Mouse (Mus musculus): ENCODE data around the gene Acot9. TPM values are rescaled to one million over a fixed set of nuclear protein-coding genes. Genes with fewer than 3 reads are reported as not detected.

The Acot9 gene
- total and polyA plus RNA-seq, 3 experiments, result 52.6 to 56.3 TPM; not detected in 1

DNA sequence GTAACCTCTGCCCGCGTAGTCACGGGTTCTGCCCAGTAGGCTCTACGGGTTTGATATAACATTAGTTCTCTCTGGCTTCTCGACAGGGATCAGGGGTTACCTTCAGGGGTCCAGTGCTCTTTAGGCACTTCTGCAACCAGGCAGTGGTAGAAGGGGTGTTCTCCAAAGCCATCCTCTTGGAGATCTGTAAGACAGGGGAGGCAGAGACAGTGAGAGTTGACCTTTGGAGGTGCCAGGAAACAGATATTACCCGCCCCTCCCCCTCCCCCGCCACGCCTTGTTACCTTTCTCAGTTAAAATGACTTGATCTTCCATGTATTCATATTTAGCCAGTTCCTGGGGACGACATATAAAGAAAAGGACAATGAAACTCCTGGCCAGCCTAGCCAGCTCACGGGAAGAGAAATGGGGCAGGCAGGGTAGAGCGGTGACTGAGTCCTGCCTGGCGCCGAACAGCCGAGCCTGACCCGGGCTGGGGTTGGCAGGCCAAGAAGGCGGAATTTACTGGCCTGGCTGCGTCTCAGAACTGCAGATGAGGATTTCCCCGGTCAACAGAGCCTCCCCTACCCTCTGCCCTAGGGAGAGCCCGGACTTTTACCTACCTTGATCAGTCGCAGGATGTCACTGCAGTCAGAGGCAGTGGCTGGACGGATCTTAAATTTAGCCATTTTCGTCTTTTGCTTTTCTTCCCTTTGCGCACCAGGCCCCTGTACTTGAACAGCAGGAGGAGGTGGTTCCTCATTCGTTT is 46.6 kb upstream of the Acot9 start:
- peak; percentile 67 for DNase-seq (ENCODE audit: low read depth, low spot score)
- TF ChIP-seq TCF12 (IDR thresholded peaks at IDR 0.05; ENCODE audit: low read depth, low read length), result 0 out of 2 replicates have a peak, but pooled peaks have one; percentile 6
- TF ChIP-seq KAT2A (conservative IDR thresholded peaks at IDR 0.05; ENCODE audit: low read depth, low read length), result no peak
- no peak for TF ChIP-seq ELF1 (IDR thresholded peaks at IDR 0.05; ENCODE audit: low read depth, low read length)
- 0 out of 2 replicates have a peak, but pooled peaks have one; percentile 38 for TF ChIP-seq TBP (IDR thresholded peaks at IDR 0.05; ENCODE audit: low read depth, low read length)
- 0 out of 2 replicates have a peak, but pooled peaks have one; percentile 30 for TF ChIP-seq MXI1 (IDR thresholded peaks at IDR 0.05; ENCODE audit: low read depth, low read length)
- TF ChIP-seq ETS1 (IDR thresholded peaks at IDR 0.05; ENCODE audit: low read depth, low read length), result 0 out of 2 replicates have a peak, but pooled peaks have one; percentile 2
- TF ChIP-seq BHLHE40 (IDR thresholded peaks at IDR 0.05; ENCODE audit: borderline replicate concordance, low read depth, low read length), result 0 out of 2 replicates have a peak, but pooled peaks have one; percentile 6
- Histone ChIP-seq H3K79me2 (ENCODE audit: control insufficient read depth, insufficient read depth, low read length, poor library complexity) (peaks cover 2% of the 10 kb centered on the region), H3K27ac (ENCODE audit: control insufficient read depth, low read depth, low read length) (peak overlapping the region; percentile 67), H3K36me3 (ENCODE audit: control insufficient read depth in 1 of 2, insufficient read depth in 2 of 2, low read length in 2 of 2) (peaks cover 2 to 7% of the 10 kb centered on the region in 2 experiments; a peak in 3 of 4 replicates), H3K9me3 (replicated peaks; ENCODE audit: insufficient read depth, low read length) (no peaks in the 10 kb centered on the region), H3K4me3 (ENCODE audit: control insufficient read depth in 1 of 2, insufficient read depth in 1 of 2, low read depth in 2 of 2, low read length in 2 of 2) (peak overlapping the region; percentile 67 to 98), H3K4me1 (ENCODE audit: control insufficient read depth in 1 of 2, insufficient read depth in 2 of 2, low read length in 2 of 2) (peaks cover 0 to 2% of the 10 kb centered on the region in 2 experiments; a peak in 1 of 4 replicates), H3K27me3 (ENCODE audit: control insufficient read depth in 1 of 2, insufficient read depth in 2 of 2, low read length in 2 of 2) (no peaks in the 10 kb centered on the region), H3K9ac (ENCODE audit: control insufficient read depth, low read depth, low read length, poor library complexity, severe bottlenecking) (peak overlapping the region; percentile 76)

DNA sequence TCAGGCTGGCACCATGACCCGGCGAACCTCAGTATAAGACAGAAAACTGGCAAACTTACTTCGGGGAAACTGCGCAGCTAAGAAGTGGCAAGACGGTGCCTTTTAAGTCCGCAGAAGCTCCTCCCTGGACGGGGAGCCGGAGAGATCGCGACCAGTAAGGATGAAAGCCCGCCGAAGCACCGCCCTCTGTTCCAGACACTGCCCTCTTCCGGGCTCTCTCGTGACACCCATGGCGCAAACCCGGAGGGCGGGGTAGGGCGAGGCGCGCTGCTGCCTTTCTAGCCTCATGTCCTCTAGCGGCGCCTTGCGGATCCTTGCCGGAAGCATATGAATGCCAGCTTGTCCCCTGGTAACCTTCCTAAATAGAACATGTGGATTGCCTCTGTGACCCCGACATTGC is 46.0 kb upstream of the Acot9 start, which contains the start of gene Sat1:
Gene Sat1, minus strand, starts transcription at position 179 of the 400 bp plus-strand sequence.
- H3K4me1 ChIP-seq (ENCODE audit: control insufficient read depth in 1 of 2, insufficient read depth in 2 of 2, low read length in 2 of 2), result peaks cover 0 to 2% of the 10 kb centered on the region in 2 experiments; a peak in 1 of 4 replicates
- TF ChIP-seq USF1 (IDR thresholded peaks at IDR 0.05; ENCODE audit: low read depth, low read length) (peak; percentile 56), RCOR1 (IDR thresholded peaks at IDR 0.05; ENCODE audit: low read depth, low read length) (no peak), SIN3A (IDR thresholded peaks at IDR 0.05; ENCODE audit: low read length) (peak; percentile 73), ELF1 (IDR thresholded peaks at IDR 0.05; ENCODE audit: low read depth, low read length) (peak; percentile 92), EP300 (IDR thresholded peaks at IDR 0.05; ENCODE audit: low read depth in 1 of 2, low read length in 2 of 2) (0 out of 4 replicates have a peak, but pooled peaks of 1 of the 2 experiments have one; percentile 13), ZMIZ1 (IDR thresholded peaks at IDR 0.05; ENCODE audit: low read depth, low read length) (peak; percentile 95), TBP (IDR thresholded peaks at IDR 0.05; ENCODE audit: low read depth, low read length) (peak; percentile 97), ZKSCAN1 (IDR thresholded peaks at IDR 0.05; ENCODE audit: low read depth, low read length) (no peak), MAX (IDR thresholded peaks at IDR 0.05; ENCODE audit: low read length) (peak; percentile 55), MAFK (IDR thresholded peaks at IDR 0.05; ENCODE audit: borderline replicate concordance, low read depth, low read length) (no peak), CHD2 (IDR thresholded peaks at IDR 0.05; ENCODE audit: low read length) (no peak), RAD21 (IDR thresholded peaks at IDR 0.05; ENCODE audit: low read depth, low read length) (peak; percentile 48), CTCF (IDR thresholded peaks at IDR 0.05 in 2 of 3, conservative IDR thresholded peaks at IDR 0.05 in 1 of 3; ENCODE audit: control insufficient read depth in 1 of 3, insufficient read depth in 1 of 3, low read depth in 2 of 3, low read length in 3 of 3, poor library complexity in 1 of 3, severe bottlenecking in 1 of 3) (peak; percentile 28 to 66 (median 63); a peak in 5 of 6 replicates), TCF12 (IDR thresholded peaks at IDR 0.05; ENCODE audit: low read depth, low read length) (peak; percentile 22; the same call in 1 of the 2 replicates), MAZ (IDR thresholded peaks at IDR 0.05; ENCODE audit: low read depth, low read length) (peak; percentile 80), POLR2AphosphoS2 (IDR thresholded peaks at IDR 0.05; ENCODE audit: low read length) (peak; percentile 91), KAT2A (conservative IDR thresholded peaks at IDR 0.05; ENCODE audit: low read depth, low read length) (no peak), NELFE (IDR thresholded peaks at IDR 0.05; ENCODE audit: low read depth, low read length) (peak; percentile 93), MXI1 (IDR thresholded peaks at IDR 0.05; ENCODE audit: low read depth, low read length) (peak; percentile 73), ZNF384 (IDR thresholded peaks at IDR 0.05; ENCODE audit: low read depth, low read length) (0 out of 2 replicates have a peak, but pooled peaks have one; percentile 17), SMC3 (IDR thresholded peaks at IDR 0.05; ENCODE audit: low read depth, low read length) (peak; percentile 44), NRF1 (IDR thresholded peaks at IDR 0.05; ENCODE audit: insufficient read depth, low read depth, low read length, poor library complexity, severe bottlenecking) (peak; percentile 24; the same call in 1 of the 2 replicates), POLR2A (IDR thresholded peaks at IDR 0.05; ENCODE audit: control insufficient read depth in 1 of 2, insufficient read depth in 1 of 2, low read depth in 1 of 2, low read length in 2 of 2, poor library complexity in 1 of 2) (peak; percentile 4 to 93; a peak in 3 of 4 replicates), BHLHE40 (IDR thresholded peaks at IDR 0.05; ENCODE audit: borderline replicate concordance, low read depth, low read length) (peak; percentile 83; the same call in 1 of the 2 replicates), E2F4 (IDR thresholded peaks at IDR 0.05; ENCODE audit: borderline replicate concordance, low read depth, low read length) (no peak; the same call in 1 of the 2 replicates), MYC (IDR thresholded peaks at IDR 0.05; ENCODE audit: low read depth, low read length) (peak; percentile 66; the same call in 1 of the 2 replicates), UBTF (IDR thresholded peaks at IDR 0.05; ENCODE audit: borderline replicate concordance, insufficient read depth, low read depth, low read length) (no peak)
- no peaks in the 10 kb centered on the region for H3K27me3 ChIP-seq (ENCODE audit: control insufficient read depth in 1 of 2, insufficient read depth in 2 of 2, low read length in 2 of 2)
- peak within 1 kb of the TSS; percentile 67 for H3K27ac ChIP-seq (ENCODE audit: control insufficient read depth, low read depth, low read length)
- peaks cover 2% of the 10 kb centered on the region for H3K79me2 ChIP-seq (ENCODE audit: control insufficient read depth, insufficient read depth, low read length, poor library complexity)
- H3K9me3 ChIP-seq (replicated peaks; ENCODE audit: insufficient read depth, low read length), result no peaks in the 10 kb centered on the region
- peak within 1 kb of the TSS; percentile 67 to 98 for H3K4me3 ChIP-seq (ENCODE audit: control insufficient read depth in 1 of 2, insufficient read depth in 1 of 2, low read depth in 2 of 2, low read length in 2 of 2)
- peak; percentile 96 for DNase-seq (ENCODE audit: low read depth, low spot score)
- peak within 1 kb of the TSS; percentile 76 for H3K9ac ChIP-seq (ENCODE audit: control insufficient read depth, low read depth, low read length, poor library complexity, severe bottlenecking)
- H3K36me3 ChIP-seq (ENCODE audit: control insufficient read depth in 1 of 2, insufficient read depth in 2 of 2, low read length in 2 of 2), result peaks cover 2 to 7% of the 10 kb centered on the region in 2 experiments; a peak in 3 of 4 replicates

All from MEL (cell line).